Mouse (Mus musculus): ENCODE measurements around the gene Csnk1e. TPM values are rescaled to one million over a fixed set of nuclear protein-coding genes. Genes with fewer than 3 reads are reported as not detected.

The Csnk1e gene
- total and polyA plus RNA-seq, 3 experiments = 10.4 to 46.7 (median 16.8) TPM

DNA sequence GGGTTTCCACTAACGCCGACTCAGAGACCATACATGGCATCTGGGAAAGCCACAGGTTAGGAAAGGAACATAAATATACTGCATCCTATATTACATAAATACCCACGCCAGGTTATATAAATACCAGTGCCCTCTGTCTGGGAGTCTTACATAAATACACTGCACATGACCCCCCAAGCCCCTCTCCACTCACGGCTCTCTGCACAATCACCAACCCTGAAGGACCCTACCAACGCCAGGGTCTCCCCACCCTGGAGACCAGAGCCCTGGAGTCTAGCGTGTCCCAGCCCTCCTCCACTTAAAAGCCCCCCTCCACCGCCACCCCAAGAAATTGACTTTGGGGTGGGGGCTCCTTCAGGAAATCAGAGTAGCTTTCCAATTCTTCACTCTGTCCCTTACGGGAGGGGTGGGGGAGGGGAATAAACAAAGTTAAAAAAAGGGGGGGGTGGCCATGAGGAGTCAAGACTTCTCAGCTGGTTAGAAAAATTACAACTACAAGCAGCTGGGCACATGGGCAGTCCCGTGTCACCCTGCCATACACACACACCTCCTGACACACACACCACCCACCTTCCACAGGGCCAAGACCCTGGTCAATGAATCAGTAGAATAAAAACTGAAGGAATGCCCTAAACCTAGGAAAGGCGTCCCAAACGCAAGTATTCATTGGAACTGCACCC is 14.6 kb downstream of the Csnk1e start:
- dilution Hi-C loops (cut with MboI; ENCODE audit: extremely low pct_ligation_motif_present, extremely low pct_unique_long_range_greater_than_20kb, low sequenced_read_pairs) (no loop called here), in situ Hi-C loops (cut with MboI; ENCODE audit: low pct_ligation_motif_present, low pct_unique_long_range_greater_than_20kb, low sequenced_read_pairs) (no loop called here)
- H3K79me2 ChIP-seq (replicated peaks; ENCODE audit: control insufficient read depth, extremely low read depth, insufficient read depth, poor library complexity, severe bottlenecking) = no peaks in the 10 kb centered on the region
- peaks cover 42% of the 10 kb centered on the region for H3K27me3 ChIP-seq (replicated peaks)
- H3K36me3 ChIP-seq (replicated peaks in 1 of 2; ENCODE audit: control insufficient read depth in 1 of 2, insufficient read depth in 1 of 2, low read length in 1 of 2) = peaks cover 5 to 30% of the 10 kb centered on the region in 2 experiments
- no peak overlapping the region for H3K27ac ChIP-seq (ENCODE audit: insufficient read depth, low read depth)
- H3K4me1 ChIP-seq (ENCODE audit: control insufficient read depth in 1 of 2, insufficient read depth in 2 of 2) = peaks cover 0 to 5% of the 10 kb centered on the region in 2 experiments; a peak in 1 of 4 replicates
- TF ChIP-seq MXI1 (IDR thresholded peaks at IDR 0.05; ENCODE audit: low read depth, low read length) (peak; percentile 37; the same call in 1 of the 2 replicates), BHLHE40 (IDR thresholded peaks at IDR 0.05; ENCODE audit: low read depth, low read length) (peak; percentile 73), ZNF384 (IDR thresholded peaks at IDR 0.05; ENCODE audit: low read depth, low read length) (no peak)
- peak overlapping the region; percentile 80 for H3K4me2 ChIP-seq (ENCODE audit: insufficient read depth, low read depth, poor library complexity, severe bottlenecking)
- peak overlapping the region; percentile 37 to 72 (median 59) for H3K4me3 ChIP-seq (replicated peaks in 1 of 3; ENCODE audit: low read depth in 2 of 3, low read length in 2 of 3, poor library complexity in 1 of 3)
- no peaks in the 10 kb centered on the region for H3K9me3 ChIP-seq (replicated peaks; ENCODE audit: low read length)
- no peak for DNase-seq (ENCODE audit: extremely low read depth)
- H3K9ac ChIP-seq (ENCODE audit: insufficient read depth, low read depth) = peak overlapping the region; percentile 89; the same call in 1 of the 2 replicates

DNA sequence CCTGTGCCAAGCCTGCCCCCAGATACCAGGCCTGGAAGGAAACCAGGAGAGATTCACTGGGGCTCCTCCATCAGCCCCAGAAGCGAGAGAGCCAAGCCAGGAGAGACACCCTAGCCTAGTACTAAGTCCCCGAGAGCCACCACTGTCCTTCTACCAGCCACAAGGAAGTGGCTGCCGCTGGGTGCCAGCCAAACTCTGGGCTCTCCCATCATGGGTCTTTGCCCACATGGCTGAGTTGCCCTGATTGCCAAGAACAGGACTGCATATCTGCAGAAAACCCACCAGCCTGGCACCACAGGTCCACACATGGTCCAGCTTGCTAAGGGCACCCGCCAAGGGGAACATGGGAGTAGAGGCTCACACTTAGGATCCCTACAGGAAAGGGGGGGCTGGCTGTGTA is 15.1 kb downstream of the Csnk1e start:
- no peaks in the 10 kb centered on the region for H3K9me3 ChIP-seq (replicated peaks; ENCODE audit: low read length)
- no peak overlapping the region for H3K9ac ChIP-seq (ENCODE audit: insufficient read depth, low read depth)
- H3K27ac ChIP-seq (ENCODE audit: insufficient read depth, low read depth) = no peak overlapping the region
- H3K4me3 ChIP-seq (replicated peaks in 1 of 3; ENCODE audit: low read depth in 2 of 3, low read length in 2 of 3, poor library complexity in 1 of 3) = no peak overlapping the region
- H3K79me2 ChIP-seq (replicated peaks; ENCODE audit: control insufficient read depth, extremely low read depth, insufficient read depth, poor library complexity, severe bottlenecking) = no peaks in the 10 kb centered on the region
- DNase-seq (ENCODE audit: extremely low read depth) = no peak
- H3K27me3 ChIP-seq (replicated peaks) = peaks cover 42% of the 10 kb centered on the region
- in situ Hi-C loops (cut with MboI; ENCODE audit: low pct_ligation_motif_present, low pct_unique_long_range_greater_than_20kb, low sequenced_read_pairs) (no loop called here), dilution Hi-C loops (cut with MboI; ENCODE audit: extremely low pct_ligation_motif_present, extremely low pct_unique_long_range_greater_than_20kb, low sequenced_read_pairs) (no loop called here)
- H3K4me2 ChIP-seq (ENCODE audit: insufficient read depth, low read depth, poor library complexity, severe bottlenecking) = no peak overlapping the region
- no peak for TF ChIP-seq ETS1 (conservative IDR thresholded peaks at IDR 0.05; ENCODE audit: low read depth, low read length)
- TF ChIP-seq JUN (IDR thresholded peaks at IDR 0.05; ENCODE audit: insufficient read depth, low read depth, low read length) = no peak
- no peak for TF ChIP-seq POLR2A (IDR thresholded peaks at IDR 0.05; ENCODE audit: low read depth, low read length)
- no peak for TF ChIP-seq MYC (IDR thresholded peaks at IDR 0.05; ENCODE audit: low read depth, low read length)
- no peak for TF ChIP-seq MXI1 (IDR thresholded peaks at IDR 0.05; ENCODE audit: low read depth, low read length)
- TF ChIP-seq CHD2 (IDR thresholded peaks at IDR 0.05; ENCODE audit: low read length) = no peak
- no peak for TF ChIP-seq NELFE (IDR thresholded peaks at IDR 0.05; ENCODE audit: low read depth, low read length)
- TF ChIP-seq MEF2A (IDR thresholded peaks at IDR 0.05; ENCODE audit: borderline replicate concordance, low read depth, low read length) = no peak
- no peak for TF ChIP-seq ELF1 (IDR thresholded peaks at IDR 0.05; ENCODE audit: low read depth, low read length)
- no peak for TF ChIP-seq TBP (conservative IDR thresholded peaks at IDR 0.05; ENCODE audit: low read depth, low read length)
- no peak for TF ChIP-seq TCF12 (IDR thresholded peaks at IDR 0.05; ENCODE audit: low read depth, low read length)
- TF ChIP-seq EP300 (IDR thresholded peaks at IDR 0.05; ENCODE audit: low read length) = no peak
- no peak for TF ChIP-seq KAT2A (IDR thresholded peaks at IDR 0.05; ENCODE audit: insufficient replicate concordance, low read length)
- TF ChIP-seq PAX5 (IDR thresholded peaks at IDR 0.05; ENCODE audit: low read length) = no peak
- TF ChIP-seq RCOR1 (conservative IDR thresholded peaks at IDR 0.05; ENCODE audit: low read depth, low read length) = no peak
- no peak for TF ChIP-seq USF1 (IDR thresholded peaks at IDR 0.05; ENCODE audit: low read depth, low read length)
- TF ChIP-seq MAX (IDR thresholded peaks at IDR 0.05; ENCODE audit: low read length) = no peak
- peaks cover 0 to 5% of the 10 kb centered on the region in 2 experiments; a peak in 1 of 4 replicates for H3K4me1 ChIP-seq (ENCODE audit: control insufficient read depth in 1 of 2, insufficient read depth in 2 of 2)
- peaks cover 5 to 35% of the 10 kb centered on the region in 2 experiments for H3K36me3 ChIP-seq (replicated peaks in 1 of 2; ENCODE audit: control insufficient read depth in 1 of 2, insufficient read depth in 1 of 2, low read length in 1 of 2)
